Mouse (Mus musculus): ENCODE results near the gene Gabrr2.

DNA sequence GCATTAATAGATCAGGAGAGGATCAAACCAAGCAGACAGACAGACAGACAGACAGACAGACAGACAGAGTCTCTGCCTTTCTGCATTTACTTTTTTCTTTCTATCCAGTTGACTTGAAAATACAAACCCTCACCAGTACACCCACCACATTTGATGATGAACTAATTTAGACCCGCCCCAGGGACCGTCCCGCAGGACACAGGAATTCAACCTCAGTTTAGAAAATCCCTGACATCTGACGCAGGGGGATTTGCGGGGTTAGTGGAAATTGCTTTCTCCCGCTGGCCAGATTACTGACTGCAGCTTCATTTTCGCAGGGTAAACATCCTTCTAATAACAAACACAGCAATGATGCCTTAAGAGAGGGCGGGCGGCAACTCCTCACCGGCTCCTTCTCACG lies 69.4 kb downstream of the Gabrr2 start, which contains the start of gene Gabrr1:
- TF ChIP-seq CTCF (IDR thresholded peaks at IDR 0.05; ENCODE audit: low read depth) (no peak), EP300 (optimal IDR thresholded peaks at IDR 0.05) (no peak)
